Mouse (Mus musculus) hindbrain, embryonic 13.5 days (tissue): ENCODE measurements around the gene Mrpl48. TPM values are rescaled to one million over a fixed set of nuclear protein-coding genes. Genes with fewer than 3 reads are reported as not detected.

ENCODE experiments used
- ATAC-seq: fragments of 200-750 bp; cut with Nextera tagmentation; 2 replicates; pipeline ENCODE4 v1.8.0; 2017; ENCODE audit warnings: moderate TSS enrichment; ENCODE audit not compliant: low FRiP score
- H3K27ac ChIP-seq: fragments of 300-500 bp; sonication (generic); 2 replicates; pipeline ENCODE4 v1.5.1; 2015; ENCODE audit warnings: inconsistent platforms, mild to moderate bottlenecking, moderate library complexity
- H3K27me3 ChIP-seq: fragments of 300-500 bp; sonication (generic); 2 replicates; pipeline ENCODE4 v1.6.1; 2015; ENCODE audit warnings: mild to moderate bottlenecking, inconsistent platforms
- H3K36me3 ChIP-seq: fragments of 300-500 bp; sonication (generic); 2 replicates; pipeline ENCODE4 v1.6.1; 2015; ENCODE audit warnings: mild to moderate bottlenecking, inconsistent platforms
- H3K4me1 ChIP-seq: fragments of 300-500 bp; sonication (generic); replicated peaks from 2 replicates; pipeline ENCODE4 v1.6.1; 2015; ENCODE audit warnings: inconsistent platforms
- H3K4me2 ChIP-seq: fragments of 300-500 bp; sonication (generic); 2 replicates; pipeline ENCODE4 v1.6.1; 2015; ENCODE audit warnings: inconsistent platforms, mild to moderate bottlenecking, moderate library complexity
- H3K4me3 ChIP-seq: fragments of 300-500 bp; sonication (generic); 2 replicates; pipeline ENCODE4 v1.5.1; 2015; ENCODE audit warnings: mild to moderate bottlenecking, inconsistent platforms
- H3K9ac ChIP-seq: fragments of 300-500 bp; sonication (generic); 2 replicates; pipeline ENCODE4 v1.6.1; 2015; ENCODE audit warnings: mild to moderate bottlenecking, inconsistent platforms
- H3K9me3 ChIP-seq: fragments of 300-500 bp; sonication (generic); 2 replicates; pipeline ENCODE4 v1.6.1; 2016; ENCODE audit warnings: inconsistent platforms
- WGBS: fragments of 180-500 bp; shearing (Covaris S2); methylation state at CpG from one replicate; pipeline ENCODE4 v1.1.7; 2015; 5-methylcytosine and 5-hydroxymethylcytosine counted together
- polyA plus RNA-seq: library from polyadenylated mRNA; unstranded; fragments of >200 nt; fragmentation: Nextera tagmentation; extraction: Ambion mirVana; gene quantifications from 2 replicates; pipeline ENCODE4 v1.2.1, GENCODE M21; 2015

Mrpl48 gene
- polyA plus RNA-seq, 1 experiment from 2014 or later: 81.8 TPM

DNA sequence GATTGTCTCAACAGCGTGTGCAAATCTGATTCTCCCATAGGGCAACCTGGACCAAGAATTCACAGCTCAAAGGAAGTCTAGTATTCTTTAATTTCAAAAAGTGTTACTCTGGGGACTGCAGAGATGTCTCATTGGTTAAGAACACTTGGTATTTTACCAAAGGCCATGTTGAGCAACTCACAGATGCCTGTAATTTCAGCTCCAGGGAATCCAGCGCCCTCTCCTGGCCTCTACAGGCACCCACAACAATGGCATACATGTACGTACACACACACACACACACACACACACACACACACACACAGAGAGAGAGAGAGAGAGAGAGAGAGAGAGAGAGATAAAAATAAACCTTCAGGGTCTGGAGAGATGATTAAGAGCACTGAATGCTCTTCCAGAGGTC is 85.9 kb downstream of the Mrpl48 start:
- no peak overlapping the region for H3K4me3 ChIP-seq
- H3K4me1 ChIP-seq: no peaks in the 10 kb centered on the region

DNA sequence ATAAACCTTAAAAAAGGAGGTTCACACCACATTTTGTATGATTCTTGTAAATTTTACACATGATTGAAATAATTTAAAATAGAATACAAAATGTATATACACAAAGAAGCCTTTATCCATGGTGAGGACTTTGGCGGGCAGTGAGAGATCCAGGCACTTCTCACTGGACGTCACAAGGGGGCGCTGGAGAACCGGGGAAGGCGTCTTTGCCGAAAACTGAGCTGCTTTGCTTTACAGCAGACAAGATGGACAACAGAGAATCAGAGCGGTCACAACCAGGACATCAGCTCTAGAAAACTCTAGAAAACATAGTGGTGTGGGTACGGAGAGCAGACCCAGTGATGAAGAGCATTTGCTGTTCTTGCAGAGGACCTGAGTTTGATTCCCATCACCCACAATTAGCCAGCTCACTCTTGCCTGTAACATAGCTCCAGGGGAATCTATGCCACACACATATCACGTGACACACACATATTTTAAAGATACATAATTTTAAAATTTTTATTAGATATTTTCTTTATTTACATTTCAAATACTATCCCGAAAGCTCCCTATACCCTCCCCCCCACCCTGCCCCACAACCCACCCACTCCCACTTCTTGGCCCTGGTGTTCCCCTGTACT is 87.3 kb downstream of the Mrpl48 start:
- WGBS: 24% methylated on average over 10 of the region's 10 CpGs
- H3K9ac ChIP-seq: no peak overlapping the region
- no peaks in the 10 kb centered on the region for H3K4me1 ChIP-seq
- no peak overlapping the region for H3K4me3 ChIP-seq
- H3K36me3 ChIP-seq: no peaks in the 10 kb centered on the region
- ATAC-seq: peak; percentile 10; the same call in 1 of the 2 replicates
- H3K9me3 ChIP-seq: no peaks in the 10 kb centered on the region
- no peaks in the 10 kb centered on the region for H3K27me3 ChIP-seq
- no peak overlapping the region for H3K27ac ChIP-seq
- no peak overlapping the region for H3K4me2 ChIP-seq

More for the DNA sequence above, 85.9 kb downstream of the Mrpl48 start:
- no peaks in the 10 kb centered on the region for H3K27me3 ChIP-seq
- no peak for ATAC-seq
- WGBS: 83% methylated on average over 3 of the region's 3 CpGs
- no peak overlapping the region for H3K4me2 ChIP-seq
- H3K36me3 ChIP-seq: no peaks in the 10 kb centered on the region
- no peaks in the 10 kb centered on the region for H3K9me3 ChIP-seq
- H3K9ac ChIP-seq: no peak overlapping the region
- no peak overlapping the region for H3K27ac ChIP-seq

DNA sequence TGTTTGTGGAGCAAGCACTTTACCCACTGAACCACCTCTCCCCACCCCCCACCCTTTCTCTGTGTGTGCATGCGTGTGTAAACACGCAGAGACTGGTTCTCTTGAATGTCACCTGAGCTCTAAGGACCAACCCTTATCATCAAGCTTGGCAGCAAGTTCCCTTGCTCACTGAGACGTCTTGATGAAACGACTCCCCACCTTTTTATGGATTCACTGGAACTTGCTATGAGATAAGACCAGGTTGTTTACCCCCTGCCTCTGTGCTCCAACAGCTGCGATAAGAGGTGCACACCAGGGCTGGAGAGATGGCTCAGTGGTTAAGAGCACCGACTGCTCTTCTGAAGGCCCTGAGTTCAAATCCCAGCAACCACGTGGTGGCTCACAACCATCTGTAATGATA is 87.9 kb downstream of the Mrpl48 start:
- H3K4me2 ChIP-seq: no peak overlapping the region
- H3K27ac ChIP-seq: no peak overlapping the region
- WGBS: 73% methylated on average over 7 of the region's 7 CpGs
- no peaks in the 10 kb centered on the region for H3K36me3 ChIP-seq
- no peak overlapping the region for H3K9ac ChIP-seq
- no peak overlapping the region for H3K4me3 ChIP-seq
- no peaks in the 10 kb centered on the region for H3K9me3 ChIP-seq
- no peak for ATAC-seq
- no peaks in the 10 kb centered on the region for H3K27me3 ChIP-seq
- no peaks in the 10 kb centered on the region for H3K4me1 ChIP-seq

DNA sequence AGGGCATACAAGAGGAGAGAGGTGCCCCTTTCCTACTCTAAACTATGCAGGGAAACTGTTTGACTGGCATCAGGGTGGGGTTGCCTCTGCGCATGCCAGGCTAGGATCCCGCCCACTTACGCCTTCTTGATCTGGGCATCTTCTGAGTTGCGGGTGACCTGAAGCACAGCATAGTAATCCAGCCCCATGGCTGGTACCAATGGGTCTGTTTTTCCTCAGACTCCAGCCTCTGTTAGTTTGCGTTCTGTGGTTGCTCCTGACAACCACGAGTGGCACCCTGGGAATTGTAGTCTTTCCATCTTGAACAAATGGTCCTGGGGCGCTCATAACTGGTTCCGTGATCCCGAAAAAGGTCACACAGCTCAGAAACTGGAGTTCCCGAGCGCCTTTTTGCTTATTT is 93.5 kb downstream of the Mrpl48 start, which contains the start of gene Dnajb13:
Dnajb13 (minus strand) TSS at position 388 of the 400 bp plus-strand sequence.
- Histone ChIP-seq H3K9me3 (no peaks in the 10 kb centered on the region), H3K27ac (no peak within 1 kb of the TSS), H3K4me3 (no peak within 1 kb of the TSS), H3K4me1 (peaks cover 4% of the 10 kb centered on the region; the same call in 1 of the 2 replicates), H3K9ac (no peak within 1 kb of the TSS), H3K4me2 (peak within 1 kb of the TSS; percentile 26), H3K27me3 (0 out of 2 replicates have a peak, but pooled peaks cover 4% of the 10 kb centered on the region), H3K36me3 (no peaks in the 10 kb centered on the region)
- ATAC-seq: peak; percentile 68
- 45% methylated on average over 11 of the region's 11 CpGs for WGBS

DNA sequence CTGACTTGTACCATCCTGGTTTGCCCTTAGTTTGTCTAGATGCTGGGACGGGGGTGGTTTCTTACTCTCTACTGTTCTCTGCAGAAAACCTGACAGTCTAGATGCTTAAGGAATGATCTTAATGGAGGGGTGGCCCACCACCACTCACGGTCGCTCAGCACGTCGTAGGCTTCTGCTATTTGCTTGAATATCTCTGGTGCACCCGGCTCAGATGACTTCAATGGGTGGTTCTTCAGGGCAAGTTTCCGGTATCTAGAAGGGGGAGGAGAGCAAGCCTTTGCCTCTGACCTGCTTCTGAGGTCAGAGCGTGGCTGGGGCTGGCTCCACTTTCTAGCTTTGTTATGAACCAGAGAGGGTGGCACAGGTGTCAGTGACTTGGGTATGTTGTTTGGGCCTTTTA is 96.5 kb downstream of the Mrpl48 start:
- Histone ChIP-seq H3K9me3 (no peaks in the 10 kb centered on the region), H3K9ac (no peak overlapping the region), H3K36me3 (no peaks in the 10 kb centered on the region), H3K4me2 (no peak overlapping the region), H3K4me3 (no peak overlapping the region), H3K27me3 (0 out of 2 replicates have a peak, but pooled peaks cover 4% of the 10 kb centered on the region), H3K4me1 (peaks cover 4% of the 10 kb centered on the region; the same call in 1 of the 2 replicates), H3K27ac (no peak overlapping the region)
- ATAC-seq: no peak
- WGBS: 86% methylated on average over 8 of the region's 8 CpGs

DNA sequence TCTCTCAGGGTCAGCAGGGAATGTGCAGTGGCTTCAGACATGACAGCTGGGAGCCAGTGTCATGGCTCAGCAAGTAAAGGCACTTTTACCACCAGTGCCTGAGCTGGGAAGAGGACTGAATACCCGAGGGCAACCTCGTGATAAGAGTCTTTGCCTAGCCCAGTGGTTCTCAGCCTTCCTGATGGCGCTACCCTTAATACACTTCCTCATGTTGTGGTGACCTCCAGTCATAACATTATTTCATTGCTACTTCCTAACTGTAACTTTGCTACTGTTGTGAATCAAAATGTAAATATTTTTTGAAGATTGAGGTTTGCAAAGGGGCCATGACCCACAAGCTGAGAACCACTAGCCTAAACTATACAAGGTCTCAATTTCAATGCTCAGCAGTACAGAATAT is 99.4 kb downstream of the Mrpl48 start:
- Histone ChIP-seq H3K27me3 (0 out of 2 replicates have a peak, but pooled peaks cover 4% of the 10 kb centered on the region), H3K4me1 (no peaks in the 10 kb centered on the region), H3K9ac (no peak overlapping the region), H3K27ac (no peak overlapping the region), H3K36me3 (no peaks in the 10 kb centered on the region), H3K4me3 (no peak overlapping the region), H3K9me3 (no peaks in the 10 kb centered on the region), H3K4me2 (no peak overlapping the region)
- WGBS: 85% methylated on average over 3 of the region's 3 CpGs
- ATAC-seq: no peak

DNA sequence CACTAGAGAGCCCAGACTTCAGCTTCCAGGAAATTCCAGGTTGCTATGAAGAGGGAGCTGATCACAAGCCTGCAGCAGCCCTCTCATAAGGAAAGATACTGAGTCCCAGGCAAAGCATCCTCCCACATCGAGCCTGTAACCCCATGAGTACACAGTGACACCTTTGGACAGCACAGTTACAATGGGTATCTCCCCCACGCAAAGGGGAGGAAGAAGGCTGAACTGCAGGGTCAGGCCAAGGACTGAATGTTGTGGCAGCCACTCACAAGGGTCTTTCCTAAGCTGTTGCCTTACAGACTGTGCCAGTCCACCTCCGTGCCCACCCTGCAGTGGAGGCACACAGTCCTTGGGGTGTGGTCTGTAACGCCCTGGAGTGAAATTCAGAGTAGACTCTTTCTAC is 101.6 kb downstream of the Mrpl48 start:
- Histone ChIP-seq H3K4me2 (no peak overlapping the region), H3K27ac (no peak overlapping the region), H3K27me3 (no peaks in the 10 kb centered on the region), H3K9ac (no peak overlapping the region), H3K4me3 (no peak overlapping the region), H3K36me3 (no peaks in the 10 kb centered on the region), H3K4me1 (no peaks in the 10 kb centered on the region), H3K9me3 (no peaks in the 10 kb centered on the region)
- WGBS: 75% methylated on average over 4 of the region's 4 CpGs
- ATAC-seq: no peak

DNA sequence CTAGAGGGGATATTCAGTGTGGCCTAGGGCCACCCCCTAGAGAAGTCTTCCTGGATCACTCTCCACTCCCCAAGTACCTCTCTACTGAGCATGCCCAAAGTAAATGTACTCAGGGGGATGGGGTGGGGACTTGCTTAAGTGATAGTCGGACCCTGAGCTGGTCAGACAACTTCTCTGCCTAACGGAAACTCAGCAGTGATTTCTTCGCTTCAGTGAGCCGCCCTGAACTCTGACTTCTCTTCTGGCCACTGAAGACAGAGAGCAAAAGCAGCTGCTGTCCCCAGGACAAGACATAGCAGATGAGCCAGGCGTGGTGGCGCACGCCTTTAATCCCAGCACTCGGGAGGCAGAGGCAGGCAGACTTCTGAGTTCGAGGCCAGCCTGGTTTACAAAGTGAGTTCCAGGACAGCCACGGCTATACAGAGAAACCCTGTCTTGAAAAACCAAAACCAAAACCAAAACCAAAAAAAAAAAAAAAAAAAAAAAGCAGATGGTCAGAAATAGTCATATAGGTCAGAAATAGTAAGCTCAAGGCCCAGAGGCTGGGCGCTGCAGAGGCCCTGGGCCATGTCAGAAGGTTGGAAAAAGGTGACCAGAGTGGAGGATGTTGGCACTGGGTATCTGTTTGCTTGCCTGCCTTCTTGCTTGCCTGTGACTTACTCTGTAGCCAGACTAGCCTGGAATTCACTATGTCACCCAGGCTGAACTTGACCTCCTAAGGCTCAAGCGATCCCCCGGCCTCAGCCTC is 103.2 kb downstream of the Mrpl48 start:
- Histone ChIP-seq H3K36me3 (no peaks in the 10 kb centered on the region), H3K27ac (no peak overlapping the region), H3K4me3 (no peak overlapping the region), H3K4me1 (no peaks in the 10 kb centered on the region), H3K4me2 (no peak overlapping the region), H3K27me3 (no peaks in the 10 kb centered on the region), H3K9me3 (no peaks in the 10 kb centered on the region), H3K9ac (no peak overlapping the region)
- ATAC-seq: no peak
- WGBS: 85% methylated on average over 13 of the region's 13 CpGs

DNA sequence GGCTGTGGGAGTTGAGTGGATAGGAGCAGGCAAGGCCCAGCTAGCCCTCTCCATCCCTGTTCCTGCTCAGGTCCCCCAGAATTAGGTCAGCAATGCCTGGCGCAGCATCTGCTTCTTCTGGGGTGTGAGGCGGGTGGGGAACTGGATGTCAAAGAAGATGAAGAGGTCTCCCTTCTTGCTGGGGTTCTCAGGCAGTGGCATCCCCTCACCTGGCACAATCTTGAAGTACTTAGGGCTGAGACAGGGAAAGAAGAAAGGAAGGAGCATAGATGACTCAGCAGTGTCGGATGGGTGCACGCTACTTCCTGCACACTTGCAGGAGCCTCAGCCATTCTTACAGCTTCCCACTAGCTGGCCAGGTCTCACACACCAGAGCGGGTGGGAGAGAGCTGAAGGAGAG is 105.0 kb downstream of the Mrpl48 start:
- Histone ChIP-seq H3K27ac (no peak overlapping the region), H3K9ac (no peak overlapping the region), H3K4me2 (no peak overlapping the region), H3K36me3 (peaks cover under 1% of the 10 kb centered on the region; the same call in 1 of the 2 replicates), H3K4me3 (no peak overlapping the region), H3K4me1 (no peaks in the 10 kb centered on the region), H3K27me3 (no peaks in the 10 kb centered on the region), H3K9me3 (no peaks in the 10 kb centered on the region)
- WGBS: 91% methylated on average over 5 of the region's 5 CpGs
- ATAC-seq: no peak

DNA sequence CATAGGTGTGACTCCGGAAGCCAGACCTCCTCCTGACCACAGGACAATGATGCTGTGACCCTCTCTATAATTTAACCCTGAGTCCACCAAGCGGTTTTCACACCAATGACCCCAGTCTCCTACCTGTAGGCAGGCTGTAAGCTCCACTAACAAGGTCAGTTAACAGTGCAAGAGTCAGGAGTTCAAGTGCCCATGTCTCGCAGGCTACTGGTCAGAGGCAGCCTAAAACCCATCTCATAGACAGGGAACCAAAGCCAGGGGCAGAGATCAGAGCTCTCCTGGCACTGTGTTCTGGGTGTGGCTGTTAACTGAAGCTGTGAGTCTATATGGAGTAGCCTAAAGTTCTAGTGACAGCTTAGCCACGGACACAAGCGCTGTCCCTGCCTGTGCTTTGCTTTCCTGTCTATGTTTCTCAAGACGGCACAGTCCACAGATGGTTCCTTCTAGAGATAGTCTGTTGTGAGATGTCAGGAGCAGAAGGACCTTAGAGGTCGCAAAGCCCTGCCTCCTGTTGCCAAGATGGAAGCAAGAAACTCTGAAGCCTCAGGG is 105.7 kb downstream of the Mrpl48 start:
- WGBS: 84% methylated on average over 7 of the region's 7 CpGs
- no peaks in the 10 kb centered on the region for H3K9me3 ChIP-seq
- H3K27ac ChIP-seq: no peak overlapping the region
- peaks cover 4% of the 10 kb centered on the region; the same call in 1 of the 2 replicates for H3K36me3 ChIP-seq
- no peak for ATAC-seq
- H3K4me1 ChIP-seq: no peaks in the 10 kb centered on the region
- H3K27me3 ChIP-seq: no peaks in the 10 kb centered on the region
- no peak overlapping the region for H3K4me3 ChIP-seq
- H3K4me2 ChIP-seq: no peak overlapping the region
- no peak overlapping the region for H3K9ac ChIP-seq

DNA sequence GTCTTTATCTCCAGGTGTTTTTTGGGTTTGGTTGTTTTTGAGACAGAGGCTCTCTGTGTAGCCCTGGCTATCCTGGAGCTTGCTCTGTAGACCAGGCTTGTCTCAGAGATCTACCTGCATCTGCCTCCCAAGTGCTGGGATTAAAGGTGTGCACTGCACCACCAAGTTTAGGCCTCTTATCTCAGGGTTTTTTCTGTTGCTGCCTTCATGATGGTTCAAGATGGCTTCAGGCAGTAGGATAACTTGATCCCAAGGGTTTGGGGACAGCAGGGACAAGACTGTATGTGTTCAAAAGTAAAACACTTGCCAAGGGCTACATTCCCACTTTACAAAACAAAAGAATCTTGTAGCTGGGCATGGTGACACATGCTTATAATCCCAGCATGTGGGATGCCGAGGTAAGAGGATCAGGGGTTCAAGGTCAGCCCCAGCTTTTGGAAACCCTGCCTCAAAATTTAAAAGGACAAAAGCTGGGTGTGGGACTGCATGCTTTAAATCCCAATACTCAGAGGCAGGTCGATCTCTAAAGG is 106.2 kb downstream of the Mrpl48 start:
- Histone ChIP-seq H3K36me3 (peaks cover 7% of the 10 kb centered on the region), H3K27ac (no peak overlapping the region), H3K9me3 (no peaks in the 10 kb centered on the region), H3K9ac (no peak overlapping the region), H3K4me2 (no peak overlapping the region), H3K27me3 (no peaks in the 10 kb centered on the region), H3K4me3 (no peak overlapping the region), H3K4me1 (peaks cover 1% of the 10 kb centered on the region; the same call in 1 of the 2 replicates)
- 74% methylated on average over 2 of the region's 2 CpGs for WGBS
- no peak for ATAC-seq

DNA sequence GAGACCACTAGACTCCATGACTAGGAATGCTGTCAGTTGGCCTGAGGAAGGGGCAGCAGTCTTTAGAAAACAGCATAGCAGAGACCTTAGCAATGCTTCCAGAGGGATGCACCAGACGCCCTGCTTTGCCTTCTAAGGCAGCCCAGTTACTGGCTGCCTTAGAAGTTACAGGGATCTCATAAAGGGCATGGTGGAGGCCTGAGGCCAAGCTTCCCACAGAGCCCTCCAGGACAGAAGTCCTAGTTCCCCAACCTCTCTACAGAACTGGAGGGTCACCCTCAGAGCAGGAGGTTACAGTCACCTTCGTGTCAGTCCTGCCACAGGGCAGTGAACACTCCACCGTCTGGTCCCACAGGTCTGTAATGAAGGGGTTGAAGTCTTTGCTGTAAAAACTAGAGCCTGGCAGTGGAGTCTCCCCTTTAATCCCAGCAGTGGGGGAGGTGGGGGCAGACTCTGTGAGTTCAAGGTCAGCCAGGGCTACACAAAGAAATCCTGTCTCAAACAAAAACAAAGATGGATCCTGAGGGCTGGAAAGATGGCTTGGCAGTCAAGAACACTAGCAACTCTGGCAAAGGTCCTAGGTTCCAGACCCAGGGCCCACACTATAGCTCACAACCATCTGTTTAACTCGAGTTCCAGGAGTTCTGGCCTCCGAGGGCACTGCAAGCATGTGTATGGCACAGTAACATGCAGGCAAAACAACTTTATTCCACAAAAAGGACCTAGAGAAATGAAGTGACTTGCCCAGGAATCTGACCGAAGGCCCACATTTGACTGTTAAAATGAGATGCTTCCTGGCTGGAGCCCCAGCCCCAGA is 106.9 kb downstream of the Mrpl48 start:
- WGBS: 69% methylated on average over 6 of the region's 6 CpGs
- ATAC-seq: no peak
- H3K27me3 ChIP-seq: no peaks in the 10 kb centered on the region

More for the DNA sequence above, 106.9 kb downstream of the Mrpl48 start:
- Histone ChIP-seq H3K4me2 (no peak overlapping the region), H3K36me3 (peaks cover 8% of the 10 kb centered on the region), H3K9ac (no peak overlapping the region), H3K9me3 (no peaks in the 10 kb centered on the region), H3K4me3 (no peak overlapping the region), H3K4me1 (peaks cover 8% of the 10 kb centered on the region), H3K27ac (no peak overlapping the region)
